Mouse (Mus musculus): ENCODE data around the gene Gar1.

Gar1 gene

GRCm38 (mm10) chr3:129803765-129804164, 27.4 kb downstream of the Gar1 start, which contains the start of gene Lrit3:
Gene Lrit3, minus strand, starts transcription at chr3:129804030.
- DNase-seq (ENCODE audit: low read depth, low spot score) = no peak

GRCm38 (mm10) chr3:129799011-129799410, 32.2 kb downstream of the Gar1 start:
- no peak for DNase-seq (ENCODE audit: low read depth, low spot score)

- no peak for DNase-seq (ENCODE audit: low read depth, low spot score)
These were observed 32.6 kb downstream of the Gar1 start for GRCm38 (mm10) chr3:129798551-129798950.

- no peak for DNase-seq (ENCODE audit: low read depth, low spot score)
These were observed 33.9 kb downstream of the Gar1 start for GRCm38 (mm10) chr3:129797341-129797740.

GRCm38 (mm10) chr3:129793801-129794200, 37.4 kb downstream of the Gar1 start:
- DNase-seq (ENCODE audit: low read depth, low spot score) = no peak

- no peak for DNase-seq (ENCODE audit: low read depth, low spot score)
These were observed 48.5 kb downstream of the Gar1 start for GRCm38 (mm10) chr3:129782746-129783145.

- no peak for DNase-seq (ENCODE audit: low read depth, low spot score)
These were observed 49.8 kb downstream of the Gar1 start for GRCm38 (mm10) chr3:129781435-129781834.
